Mouse (Mus musculus): ENCODE data around the gene Fyn.

DNA sequence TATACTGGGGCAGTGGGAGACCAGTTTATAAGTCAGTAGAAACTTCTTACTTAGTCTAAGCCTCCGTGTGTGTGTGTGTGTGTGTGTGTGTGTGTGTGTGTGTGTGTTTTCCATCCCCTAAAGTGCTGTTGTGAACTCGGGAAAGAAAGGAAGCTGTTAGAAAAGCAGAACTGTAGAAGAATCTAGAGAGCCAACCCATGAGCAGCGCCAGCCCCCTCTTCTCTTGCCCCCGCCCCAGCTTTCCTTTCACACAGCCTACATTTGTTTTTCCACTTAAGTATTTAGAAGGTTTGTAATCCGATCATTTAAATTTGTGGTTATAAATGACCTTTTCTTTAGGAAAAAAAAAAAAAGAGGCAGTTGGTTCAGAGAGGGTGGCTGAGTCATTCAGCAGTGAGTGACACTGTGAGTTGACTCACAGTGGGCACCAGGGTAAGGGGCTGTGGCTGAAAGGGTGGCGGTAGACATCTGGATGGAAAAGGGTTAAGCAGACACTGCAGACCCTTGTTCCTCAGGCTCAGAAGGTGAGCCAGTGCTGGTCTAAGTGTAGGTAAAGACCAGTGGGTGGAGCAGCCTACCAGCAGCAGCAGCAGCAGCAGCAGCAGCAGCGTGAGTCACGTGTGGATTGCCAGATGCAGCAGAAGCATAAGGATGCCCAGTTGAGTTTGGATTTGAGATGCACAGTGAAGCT is 66.2 kb downstream of the Fyn start:
- TF ChIP-seq CTCF (IDR thresholded peaks at IDR 0.05; ENCODE audit: borderline replicate concordance, control insufficient read depth, extremely low read depth, insufficient read depth, low read length, poor library complexity) (no peak), POLR2A (IDR thresholded peaks at IDR 0.05; ENCODE audit: control insufficient read depth, extremely low read depth, insufficient read depth, low read length, poor library complexity) (no peak)
